Mouse (Mus musculus) hindbrain, embryonic 14.5 days (tissue): ENCODE measurements around the gene Nipsnap3a. TPM values are rescaled to one million over a fixed set of nuclear protein-coding genes. Genes with fewer than 3 reads are reported as not detected.

Experiments
- ATAC-seq: fragments of 200-750 bp; cut with Nextera tagmentation; 2 replicates; pipeline ENCODE4 v1.8.0; 2017; ENCODE audit warnings: moderate number of reproducible peaks, mild to moderate bottlenecking, moderate TSS enrichment, moderate library complexity; ENCODE audit not compliant: low FRiP score
- DNase-seq: peaks from one replicate; pipeline ENCODE4 v3.0.0-alpha.2; 2015; ENCODE audit warnings: low spot score
- H3K27ac ChIP-seq: fragments of 300-500 bp; sonication (generic); 2 replicates; pipeline ENCODE4 v1.5.1; 2014; ENCODE audit warnings: mild to moderate bottlenecking, moderate library complexity
- H3K27me3 ChIP-seq: fragments of 300-500 bp; sonication (generic); 2 replicates; pipeline ENCODE4 v1.6.1; 2014; ENCODE audit warnings: mild to moderate bottlenecking, low read length, mixed read lengths; ENCODE audit not compliant: control insufficient read depth, insufficient read depth
- H3K36me3 ChIP-seq: fragments of 300-500 bp; sonication (generic); replicated peaks from 2 replicates; pipeline ENCODE4 v1.6.1; 2014; ENCODE audit not compliant: control insufficient read depth, insufficient read depth
- H3K4me1 ChIP-seq: fragments of 300-500 bp; sonication (generic); replicated peaks from 2 replicates; pipeline ENCODE4 v1.6.1; 2014; ENCODE audit warnings: antibody characterized with exemption, low read length, mixed read lengths; ENCODE audit not compliant: control insufficient read depth, insufficient read depth
- H3K4me2 ChIP-seq: fragments of 300-500 bp; sonication (generic); replicated peaks from 2 replicates; pipeline ENCODE4 v1.6.1; 2014; ENCODE audit warnings: mild to moderate bottlenecking, moderate library complexity
- H3K4me3 ChIP-seq: fragments of 300-500 bp; sonication (generic); replicated peaks from 2 replicates; pipeline ENCODE4 v1.5.1; 2014; ENCODE audit warnings: mild to moderate bottlenecking, low read length
- H3K9ac ChIP-seq: fragments of 300-500 bp; sonication (generic); 2 replicates; pipeline ENCODE4 v1.6.1; 2014
- H3K9me3 ChIP-seq: fragments of 300-500 bp; sonication (generic); 2 replicates; pipeline ENCODE4 v1.6.1; 2016; ENCODE audit warnings: low read length; ENCODE audit not compliant: control insufficient read depth
- WGBS: fragments of 180-500 bp; shearing (Covaris S2); extraction: QIAGEN DNeasy Blood & Tissue Kit; methylation state at CpG from one replicate; pipeline ENCODE4 v1.1.7; 2014; 5-methylcytosine and 5-hydroxymethylcytosine counted together
- polyA plus RNA-seq: library from polyadenylated mRNA; unstranded; fragments of >200 nt; fragmentation: Nextera tagmentation; extraction: Ambion mirVana; gene quantifications from 2 replicates; pipeline ENCODE4 v1.2.1, GENCODE M21; 2014

The Nipsnap3a gene
- polyA plus RNA-seq, 1 experiment from 2014 or later: not detected

DNA sequence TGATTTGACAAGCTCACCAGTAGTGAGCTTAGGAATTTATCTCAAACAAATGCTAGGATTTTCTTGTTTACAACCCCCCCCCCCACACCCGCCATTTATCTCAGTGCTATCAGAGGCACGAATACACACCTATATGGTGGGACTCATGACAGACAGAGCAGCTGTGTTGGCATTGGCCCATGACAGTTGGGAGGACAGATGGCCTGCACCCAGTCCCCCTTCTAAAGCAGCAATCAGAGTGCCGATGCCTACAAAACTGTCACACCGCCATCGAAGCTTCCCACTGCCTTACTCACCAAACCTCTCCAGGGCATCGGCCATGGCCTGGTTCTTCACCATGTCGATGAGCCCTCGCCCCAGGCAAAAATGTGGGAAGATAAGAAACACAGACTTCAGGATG lies 54.7 kb downstream of the Nipsnap3a start:
- H3K9me3 ChIP-seq: no peaks in the 10 kb centered on the region
- WGBS: 93% methylated on average over 8 of the region's 8 CpGs
- DNase-seq: no peak

DNA sequence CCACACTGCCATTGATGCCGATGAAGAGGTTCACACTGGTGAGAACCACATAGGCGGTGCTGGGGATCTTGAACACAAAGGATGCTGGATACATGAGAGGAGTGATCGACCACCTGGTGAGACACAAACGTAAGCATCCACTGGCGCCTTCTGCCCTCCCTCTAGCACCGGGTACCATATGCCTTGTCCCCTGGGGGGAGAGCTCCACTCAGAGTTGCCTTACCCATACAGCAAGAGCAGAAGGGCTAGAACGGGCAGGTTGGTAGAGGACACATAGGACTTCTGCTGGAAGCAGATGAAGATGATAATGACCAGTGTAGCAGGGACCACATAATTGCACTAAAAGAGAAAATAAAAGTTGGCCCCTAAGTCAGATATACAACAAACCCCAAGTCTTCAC lies 56.7 kb downstream of the Nipsnap3a start:
- no peak overlapping the region for H3K27ac ChIP-seq
- no peak overlapping the region for H3K4me2 ChIP-seq
- H3K4me3 ChIP-seq: no peak overlapping the region
- H3K9ac ChIP-seq: no peak overlapping the region
- H3K9me3 ChIP-seq: no peaks in the 10 kb centered on the region
- H3K27me3 ChIP-seq: no peaks in the 10 kb centered on the region
- ATAC-seq: no peak
- 68% methylated on average over 7 of the region's 7 CpGs for WGBS
- H3K36me3 ChIP-seq: peaks cover 8% of the 10 kb centered on the region
- no peaks in the 10 kb centered on the region; the same call in 1 of the 2 replicates for H3K4me1 ChIP-seq
- no peak for DNase-seq

More for the DNA sequence above, 54.7 kb downstream of the Nipsnap3a start:
- Histone ChIP-seq H3K27ac (no peak overlapping the region), H3K4me1 (no peaks in the 10 kb centered on the region; the same call in 1 of the 2 replicates), H3K27me3 (no peaks in the 10 kb centered on the region), H3K4me3 (no peak overlapping the region), H3K36me3 (no peaks in the 10 kb centered on the region; the same call in 1 of the 2 replicates), H3K9ac (no peak overlapping the region), H3K4me2 (no peak overlapping the region)
- ATAC-seq: no peak

DNA sequence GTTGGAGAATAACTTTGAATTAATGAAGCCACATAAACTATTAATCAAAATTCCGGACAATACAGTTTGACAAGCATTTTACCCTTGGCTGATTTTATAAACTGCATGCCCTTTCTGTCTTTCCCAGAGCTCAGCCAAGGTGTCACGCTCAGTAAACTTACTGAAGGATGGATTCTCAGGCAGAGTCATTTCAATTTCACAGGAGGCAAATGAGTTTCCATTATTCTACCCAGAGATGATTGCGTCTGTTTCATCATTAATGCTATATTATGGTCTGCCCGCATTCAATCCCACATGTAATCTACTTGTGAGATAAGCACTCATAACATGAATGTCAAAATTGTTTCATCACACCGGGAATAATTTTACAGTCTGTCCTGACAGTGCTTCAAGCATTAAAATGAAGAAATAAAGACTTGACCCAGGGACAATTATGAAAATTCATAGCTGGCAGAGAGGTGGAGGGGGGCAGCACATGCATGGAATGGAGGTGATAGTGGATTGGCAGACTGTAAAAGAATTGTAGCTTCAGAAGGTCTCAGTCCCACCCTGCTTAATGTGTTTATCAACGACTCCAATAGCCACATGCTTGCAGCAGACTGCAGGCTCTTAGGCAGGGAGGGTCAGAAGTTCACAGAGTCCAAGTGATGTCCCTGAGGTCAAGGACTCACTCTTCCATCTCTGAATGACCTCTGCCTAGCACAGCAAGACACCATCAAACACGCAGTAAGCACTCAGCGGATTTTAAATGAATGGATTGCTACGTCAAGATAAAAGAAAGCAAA lies 57.4 kb downstream of the Nipsnap3a start:
- no peaks in the 10 kb centered on the region; the same call in 1 of the 2 replicates for H3K4me1 ChIP-seq
- no peak overlapping the region for H3K4me3 ChIP-seq
- no peaks in the 10 kb centered on the region for H3K9me3 ChIP-seq
- DNase-seq (no peak), ATAC-seq (peak; percentile 54)
- no peak overlapping the region for H3K4me2 ChIP-seq
- no peak overlapping the region for H3K9ac ChIP-seq
- no peaks in the 10 kb centered on the region for H3K27me3 ChIP-seq
- WGBS: 40% methylated on average over 9 of the region's 9 CpGs
- H3K36me3 ChIP-seq: peaks cover 10% of the 10 kb centered on the region
- H3K27ac ChIP-seq: peak overlapping the region; percentile 43; the same call in 1 of the 2 replicates

Other genes starting within 250 kb of the Nipsnap3a start
- not detected in 2 replicates for gene Olfr275, start 174.7 kb upstream of the Nipsnap3a start, polyA plus RNA-seq
- not detected in 2 replicates for gene Olfr273, start 130.0 kb upstream of the Nipsnap3a start, polyA plus RNA-seq
- not detected in 2 replicates for gene Olfr272, start 70.1 kb upstream of the Nipsnap3a start, polyA plus RNA-seq
- not detected in 2 replicates for gene Olfr270, start 24.7 kb upstream of the Nipsnap3a start, polyA plus RNA-seq
- gene Nipsnap3b, start 22.6 kb downstream of the Nipsnap3a start, polyA plus RNA-seq: 199 and 202 TPM in 2 replicates
- gene Abca1, start 170.6 kb downstream of the Nipsnap3a start, polyA plus RNA-seq: 17.3 and 18.8 TPM in 2 replicates